Mouse (Mus musculus): ENCODE data around the gene Kncn. TPM values are rescaled to one million over a fixed set of nuclear protein-coding genes. Genes with fewer than 3 reads are reported as not detected.

Kncn gene
- total RNA-seq, 2 experiments from 2014 or later, result not detected

DNA sequence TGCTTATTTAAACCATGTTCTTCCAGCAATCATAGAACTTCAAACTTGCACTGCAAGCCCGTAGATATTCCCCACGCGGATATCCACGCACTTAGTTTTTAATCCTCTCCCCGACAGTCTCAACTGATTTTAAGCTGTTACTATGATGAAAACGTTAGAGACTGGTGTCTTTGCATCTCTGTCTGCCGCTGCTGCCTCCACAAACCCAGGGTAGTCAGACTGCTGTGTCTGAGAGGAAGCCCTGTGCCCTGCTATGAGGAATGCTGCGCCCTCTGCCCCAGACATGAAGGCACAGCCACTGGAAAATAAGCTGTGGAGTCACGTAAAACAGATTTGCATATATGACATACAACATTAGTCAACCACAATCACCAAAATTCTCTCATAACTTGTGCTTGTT lies 5.4 kb upstream of the Kncn start:
- DNase-seq, result no peak

DNA sequence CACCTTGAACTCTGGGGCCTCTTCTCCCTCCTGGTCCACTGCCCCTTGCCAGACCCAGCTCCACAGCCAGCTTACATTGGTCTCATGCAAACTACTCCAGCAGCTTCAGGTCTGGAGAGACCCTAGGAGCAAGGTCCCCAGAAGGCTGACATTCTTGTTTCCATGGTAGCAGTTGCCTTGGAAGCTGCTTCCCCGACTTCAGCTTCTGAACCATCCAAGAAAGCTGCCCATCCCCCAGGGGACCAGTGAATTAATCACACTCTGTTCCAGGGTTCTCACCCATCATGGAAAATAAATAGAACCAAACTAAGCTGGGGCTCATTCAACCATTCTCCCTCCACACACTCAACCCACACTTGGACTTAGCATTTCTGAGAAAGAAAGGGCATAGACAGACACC lies 3.0 kb upstream of the Kncn start:
- DNase-seq, result no peak

GRCm38 (mm10) chr4:115882195-115882594 lies 2.0 kb upstream of the Kncn start:
- DNase-seq, result no peak

DNA sequence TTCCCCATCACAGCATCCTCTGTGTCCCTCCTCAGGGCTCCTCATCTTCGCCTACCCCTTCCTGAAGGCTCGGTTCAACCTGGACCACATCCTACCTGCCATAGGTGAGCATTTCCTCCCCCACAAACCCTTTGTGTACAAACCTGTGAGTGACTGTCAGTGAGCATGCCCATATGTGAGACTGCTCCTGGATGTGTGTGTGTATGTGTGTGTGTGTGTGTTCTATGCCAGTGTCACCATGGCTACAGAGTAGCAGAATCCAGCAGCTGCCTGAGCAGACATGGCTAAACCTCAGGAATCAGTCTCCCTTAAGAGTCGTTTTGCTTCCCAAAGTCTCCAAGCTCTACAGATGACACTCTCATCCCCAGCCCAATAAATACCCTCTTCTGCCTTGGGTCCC lies 1.6 kb downstream of the Kncn start:
- no peak for DNase-seq

DNA sequence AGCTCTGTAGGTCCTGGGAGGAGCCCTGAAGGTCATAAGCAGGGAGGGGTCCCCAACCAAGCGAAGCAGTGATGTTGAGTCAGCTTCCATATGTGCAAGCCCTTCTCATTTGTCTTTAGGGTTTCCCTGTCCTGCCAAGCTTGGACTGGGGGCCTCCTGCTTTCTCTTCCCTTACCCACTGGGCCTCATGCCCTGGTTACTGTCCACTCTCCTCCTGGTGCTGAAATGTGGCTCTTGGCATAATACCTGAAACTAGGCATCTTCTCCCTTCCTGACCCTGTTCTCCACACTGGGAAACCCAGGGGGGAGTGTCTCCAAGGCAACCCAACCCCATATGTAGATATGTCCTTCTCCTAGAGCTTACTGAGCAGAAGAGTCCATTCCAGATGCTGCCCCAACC lies 2.7 kb downstream of the Kncn start:
- no peak for DNase-seq

DNA sequence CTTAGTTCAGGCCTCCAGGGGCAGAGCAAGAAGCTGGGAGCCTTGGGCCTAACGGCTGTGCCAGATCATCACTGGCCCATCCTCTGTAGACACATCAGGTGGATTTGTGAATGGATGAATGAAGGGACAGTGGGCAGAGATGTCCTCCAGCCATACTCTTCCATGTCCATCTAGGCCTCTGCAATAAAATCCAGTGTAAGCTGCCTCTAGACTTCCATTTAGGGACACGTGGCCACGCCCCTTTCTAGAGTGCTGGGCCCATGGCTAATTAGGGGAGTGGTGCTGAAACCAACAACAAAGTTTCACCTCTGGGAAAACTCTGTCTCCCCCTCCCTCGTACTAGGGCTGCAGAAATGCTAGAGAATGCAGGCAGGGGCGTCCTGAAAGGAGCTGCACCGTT lies 5.9 kb downstream of the Kncn start:
- DNase-seq, result no peak

GRCm38 (mm10) chr4:115890553-115890952 lies 6.4 kb downstream of the Kncn start, which contains the start of gene 6430628N08Rik:
Gene 6430628N08Rik (plus strand): TSS chr4:115890665.
- DNase-seq, result no peak

GRCm38 (mm10) chr4:115894281-115894680 lies 10.1 kb downstream of the Kncn start:
- DNase-seq, result no peak

DNA sequence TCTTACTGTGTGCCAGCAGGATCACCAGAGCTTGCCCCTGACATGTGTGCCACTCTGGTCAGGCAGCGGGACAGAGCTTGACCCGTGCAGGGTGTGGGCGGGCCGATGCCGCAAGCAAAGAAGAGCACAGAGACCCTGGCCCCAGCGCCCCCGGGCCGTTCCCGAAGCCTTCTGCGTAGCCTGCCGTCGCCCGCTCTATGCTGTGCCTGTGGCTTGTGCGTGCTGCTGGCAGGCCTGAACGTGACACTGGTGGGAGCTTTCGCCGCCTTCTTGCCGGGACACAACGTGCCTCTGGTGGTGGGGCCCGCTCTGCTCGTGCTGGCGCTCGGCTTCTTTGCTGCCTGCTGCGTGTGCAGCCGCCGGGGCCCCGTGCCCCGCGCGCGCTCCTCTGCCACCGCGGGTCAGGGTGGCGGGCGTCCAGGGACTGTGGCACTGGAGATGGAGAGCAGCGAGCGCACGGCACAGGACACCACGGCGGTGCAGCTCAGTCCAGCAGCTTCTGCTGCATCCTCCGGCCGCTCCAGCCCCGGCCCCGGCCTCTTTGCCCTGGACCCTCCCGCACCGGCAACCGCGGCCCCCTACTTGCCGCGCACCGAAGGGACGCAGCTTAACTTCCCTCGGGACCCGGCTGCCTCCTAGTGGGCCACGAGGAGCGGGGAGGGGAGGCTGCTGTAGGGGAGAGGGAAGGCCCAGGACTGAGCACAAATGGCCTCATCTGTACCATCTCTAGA lies 13.9 kb downstream of the Kncn start:
- DNase-seq, result peak; percentile 34

GRCm38 (mm10) chr4:115902816-115903215 lies 18.6 kb downstream of the Kncn start:
- DNase-seq, result peak; percentile 84

- DNase-seq, result no peak
Measured at GRCm38 (mm10) chr4:115904375-115904774, 20.2 kb downstream of the Kncn start.

- DNase-seq, result no peak
Measured at GRCm38 (mm10) chr4:115905701-115906100, 21.5 kb downstream of the Kncn start.

GRCm38 (mm10) chr4:115906791-115907190 lies 22.6 kb downstream of the Kncn start:
- DNase-seq, result no peak

DNA sequence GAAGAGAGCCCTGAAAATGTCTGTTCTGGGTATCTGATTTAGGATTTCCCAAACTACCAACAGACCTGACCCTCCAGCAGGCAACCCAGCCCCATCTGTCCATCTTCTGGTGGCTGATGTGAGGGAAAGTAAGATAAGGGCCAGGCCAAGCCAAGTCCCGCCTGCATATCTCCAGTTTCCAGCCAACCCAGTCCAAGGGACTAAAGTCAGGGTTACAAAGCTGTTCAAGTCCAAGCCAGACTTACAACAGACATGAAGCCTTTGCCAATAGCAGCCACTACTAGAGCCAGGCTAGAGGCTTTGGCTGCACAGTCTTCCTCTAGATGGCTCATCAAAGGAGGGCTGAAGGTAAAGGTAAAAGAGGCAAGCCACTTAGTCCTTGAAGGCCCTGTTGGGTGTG lies 23.8 kb downstream of the Kncn start:
- DNase-seq, result no peak

DNA sequence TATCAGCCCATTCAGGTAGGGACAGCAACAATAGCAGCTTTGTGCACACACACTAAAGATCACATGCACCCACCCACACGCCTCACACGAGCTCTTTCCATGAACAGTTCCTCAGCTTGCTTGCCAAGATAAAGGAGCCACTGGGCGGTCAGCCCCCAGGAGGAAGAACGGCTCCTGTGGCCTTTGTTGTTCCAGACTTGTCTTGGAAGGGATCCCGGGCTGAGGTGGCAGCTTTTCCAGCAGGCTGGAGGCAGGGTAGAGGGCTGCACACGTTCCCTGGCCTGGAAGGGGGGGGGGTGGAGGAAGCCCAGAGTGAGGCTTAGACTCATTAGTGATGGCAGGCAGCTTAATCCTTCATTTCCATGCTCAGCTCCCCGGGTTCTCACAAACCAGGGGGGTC lies 24.4 kb downstream of the Kncn start:
- DNase-seq, result no peak

DNA sequence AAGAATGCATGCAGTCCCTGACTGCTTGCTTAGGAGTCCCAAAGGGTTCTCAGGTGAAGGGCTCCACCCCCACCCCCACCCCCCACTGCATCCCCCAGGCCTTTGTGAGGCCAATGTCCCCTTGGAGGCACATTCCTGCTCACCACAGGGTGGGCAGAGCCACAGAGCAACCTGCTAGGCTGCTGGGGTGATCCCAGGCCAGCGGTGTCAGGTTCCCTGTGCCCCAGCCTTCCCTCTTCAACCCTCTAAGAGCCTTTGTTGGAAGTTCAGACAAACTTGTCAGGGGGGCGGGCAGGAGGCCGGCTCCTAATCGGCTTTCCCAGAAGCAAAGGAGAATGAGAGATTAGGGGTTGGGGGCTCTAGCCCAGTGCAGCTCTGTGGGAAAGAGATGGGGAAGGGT lies 27.4 kb downstream of the Kncn start:
- DNase-seq, result no peak

DNA sequence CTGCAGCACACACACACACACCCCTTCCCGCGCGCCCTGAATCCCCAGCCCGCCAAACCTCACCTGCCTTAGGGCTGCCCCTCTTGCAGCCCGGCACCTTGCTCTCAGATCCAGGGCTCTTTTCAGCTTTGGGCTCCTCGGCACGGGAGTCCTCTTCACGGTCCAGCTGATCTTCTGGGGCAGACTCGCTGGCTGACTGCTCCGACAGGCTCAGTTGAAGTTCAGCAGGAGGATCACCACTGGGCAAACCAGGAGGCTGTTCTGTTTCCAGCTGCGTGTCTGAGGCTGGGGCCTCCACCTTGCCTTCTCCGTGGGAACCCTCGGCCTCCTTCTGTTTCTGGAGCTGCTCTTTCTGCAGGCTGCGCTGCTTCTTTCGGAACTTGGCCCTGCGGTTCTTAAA lies 35.7 kb downstream of the Kncn start:
- DNase-seq, result no peak

- DNase-seq, result no peak
Measured at GRCm38 (mm10) chr4:115922688-115923087, 38.5 kb downstream of the Kncn start.

- no peak for DNase-seq
Measured at GRCm38 (mm10) chr4:115923262-115923880, 39.2 kb downstream of the Kncn start.

- no peak for DNase-seq
Measured at GRCm38 (mm10) chr4:115927637-115928036, 43.4 kb downstream of the Kncn start.

DNA sequence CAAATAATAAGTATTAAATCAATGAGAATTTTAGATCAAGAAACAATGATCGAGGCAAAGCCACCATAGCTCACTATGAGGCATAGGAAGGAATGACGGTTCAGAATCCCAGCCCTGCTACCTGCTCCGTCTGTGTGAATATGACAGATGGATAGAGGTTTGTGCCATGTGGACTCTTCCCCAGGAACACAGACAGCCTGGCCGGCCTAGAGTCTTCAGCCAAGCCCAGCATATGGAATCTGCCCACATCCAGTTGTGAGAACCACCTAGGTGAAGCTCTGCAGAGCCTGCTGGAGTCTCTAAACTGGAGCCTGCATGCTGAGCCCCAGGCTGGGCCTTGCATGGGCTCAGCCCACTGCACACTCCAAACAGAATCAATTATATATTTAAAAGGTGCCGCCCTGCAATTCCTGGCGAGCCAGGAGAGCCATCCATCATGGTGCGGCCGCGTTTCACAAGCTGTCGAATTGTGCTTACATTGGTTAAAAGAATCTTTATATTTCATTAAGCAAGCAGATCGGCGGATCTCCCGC lies 47.4 kb downstream of the Kncn start:
- no peak for DNase-seq

DNA sequence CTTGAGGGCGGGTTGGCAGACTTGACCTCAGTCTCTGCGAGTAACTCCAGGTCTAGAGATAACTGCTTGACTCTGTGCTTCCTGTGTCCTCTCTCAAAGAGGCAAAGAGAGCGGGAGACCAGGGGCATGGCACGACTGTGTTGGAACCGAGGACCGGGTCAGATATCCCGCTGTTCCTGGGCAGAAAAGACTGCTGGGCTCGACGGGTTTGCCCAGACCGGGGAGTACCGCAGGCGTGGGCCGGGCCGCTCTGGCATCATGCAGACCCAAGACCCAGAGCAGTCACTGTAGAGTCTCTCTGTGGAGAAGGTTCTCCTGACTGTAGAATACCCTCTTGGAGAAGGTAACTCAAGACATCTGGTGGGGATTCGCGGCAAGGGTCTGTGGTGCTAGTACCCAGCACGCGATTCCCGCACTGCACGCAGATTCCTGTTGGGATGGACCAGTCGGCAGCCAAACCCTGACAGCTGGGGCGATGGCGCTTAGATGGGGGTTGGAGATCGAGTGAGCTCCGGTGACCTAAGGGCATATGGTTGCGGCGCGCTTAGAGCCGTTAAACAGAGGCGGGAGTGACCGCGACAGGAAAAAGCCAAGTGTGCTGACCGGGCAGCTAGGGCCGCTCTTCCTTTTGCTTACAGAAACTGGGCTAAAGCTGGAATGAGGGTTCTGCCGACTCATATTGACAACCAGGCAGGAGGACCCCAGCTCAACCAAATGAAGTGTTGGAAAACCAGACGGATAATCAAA lies 51.8 kb downstream of the Kncn start:
- no peak for DNase-seq

DNA sequence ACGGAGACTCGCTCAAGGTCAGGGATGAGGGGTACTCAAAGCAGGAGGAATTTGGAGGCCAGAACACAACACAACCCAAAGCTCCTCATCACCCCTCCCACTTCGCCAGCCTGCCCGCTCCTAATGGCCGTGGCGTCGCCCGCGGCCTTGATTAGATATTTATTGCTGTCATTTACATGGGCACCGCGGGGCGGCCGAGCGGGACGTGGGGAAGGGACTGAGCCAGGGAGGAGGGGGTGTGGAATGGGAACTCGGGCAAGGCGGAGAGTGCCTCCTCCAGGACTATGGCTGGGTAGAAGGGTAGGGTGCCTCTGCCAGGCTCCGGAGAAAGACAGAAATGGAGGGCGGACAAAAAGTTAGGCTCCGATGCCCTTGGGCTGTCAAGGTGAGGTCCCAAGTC lies 52.4 kb downstream of the Kncn start:
- no peak for DNase-seq

Data from gastrocnemius, postnatal 10 days (tissue).